Mouse (Mus musculus) embryonic facial prominence, embryonic 10.5 days (tissue): Measurements from ENCODE around the gene Pax4. TPM values are rescaled to one million over a fixed set of nuclear protein-coding genes. Genes with fewer than 3 reads are reported as not detected.

Experiments
- DNase-seq: peaks from one replicate; pipeline ENCODE4 v3.0.0-alpha.2; 2017; ENCODE audit warnings: low spot score
- H3K27ac ChIP-seq: fragments of 300-500 bp; sonication (generic); replicated peaks from 2 replicates; pipeline ENCODE4 v1.5.1; 2016; ENCODE audit warnings: mild to moderate bottlenecking
- H3K27me3 ChIP-seq: fragments of 300-500 bp; sonication (generic); replicated peaks from 2 replicates; pipeline ENCODE4 v1.6.1; 2016; ENCODE audit warnings: low read depth, mild to moderate bottlenecking; ENCODE audit not compliant: poor library complexity, severe bottlenecking
- H3K36me3 ChIP-seq: fragments of 300-500 bp; sonication (generic); replicated peaks from 2 replicates; pipeline ENCODE4 v1.6.1; 2016; ENCODE audit warnings: mild to moderate bottlenecking, moderate library complexity
- H3K4me1 ChIP-seq: fragments of 300-500 bp; sonication (generic); 2 replicates; pipeline ENCODE4 v1.6.1; 2016
- H3K4me3 ChIP-seq: fragments of 300-500 bp; sonication (generic); 2 replicates; pipeline ENCODE4 v1.5.1; 2016; ENCODE audit warnings: mild to moderate bottlenecking, moderate library complexity
- H3K9me3 ChIP-seq: fragments of 300-500 bp; sonication (generic); 2 replicates; pipeline ENCODE4 v1.6.1; 2016; ENCODE audit warnings: mild to moderate bottlenecking
- WGBS: fragments of 180-500 bp; shearing (Covaris S2); methylation state at CpG from one replicate; pipeline ENCODE4 v1.1.7; 2016; 5-methylcytosine and 5-hydroxymethylcytosine counted together
- polyA plus RNA-seq: library from polyadenylated mRNA; unstranded; fragments of >200 nt; fragmentation: Nextera tagmentation; extraction: Ambion mirVana; gene quantifications from 2 replicates; pipeline ENCODE4 v1.2.1, GENCODE M21; 2016

Pax4 gene
- 0.12 TPM in 1 of 2 replicates, not detected in the other for polyA plus RNA-seq

- no peaks in the 10 kb centered on the region for H3K36me3 ChIP-seq
- no peak for DNase-seq
- H3K4me1 ChIP-seq, result peaks cover 12% of the 10 kb centered on the region
- no peak within 1 kb of the TSS for H3K27ac ChIP-seq
- no peak within 1 kb of the TSS for H3K4me3 ChIP-seq
- 71% methylated on average over 2 of the region's 2 CpGs for WGBS
- no peaks in the 10 kb centered on the region for H3K9me3 ChIP-seq
- H3K27me3 ChIP-seq, result peaks cover 46% of the 10 kb centered on the region
Observed at GRCm38 (mm10) chr6:28449253-28449652, at the start of gene Pax4. Pax4 (minus strand) TSS chr6:28449353.

- WGBS, result 83% methylated on average over 5 of the region's 5 CpGs
- H3K27ac ChIP-seq, result no peak overlapping the region
- H3K9me3 ChIP-seq, result no peaks in the 10 kb centered on the region
- no peaks in the 10 kb centered on the region for H3K4me1 ChIP-seq
- no peak for DNase-seq
- no peaks in the 10 kb centered on the region for H3K27me3 ChIP-seq
- H3K4me3 ChIP-seq, result no peak overlapping the region
- H3K36me3 ChIP-seq, result peaks cover 34% of the 10 kb centered on the region
Observed at GRCm38 (mm10) chr6:28497837-28498236, 48.7 kb upstream of the Pax4 start.

- no peak overlapping the region for H3K4me3 ChIP-seq
- DNase-seq, result no peak
- H3K27ac ChIP-seq, result no peak overlapping the region
- H3K36me3 ChIP-seq, result peaks cover 75% of the 10 kb centered on the region
- no peaks in the 10 kb centered on the region; the same call in 1 of the 2 replicates for H3K4me1 ChIP-seq
- H3K27me3 ChIP-seq, result no peaks in the 10 kb centered on the region
- no peaks in the 10 kb centered on the region for H3K9me3 ChIP-seq
Observed at GRCm38 (mm10) chr6:28491198-28491597, 42.0 kb upstream of the Pax4 start.

GRCm38 (mm10) chr6:28490612-28491011 lies 41.5 kb upstream of the Pax4 start:
- H3K4me1 ChIP-seq, result no peaks in the 10 kb centered on the region; the same call in 1 of the 2 replicates
- H3K36me3 ChIP-seq, result peaks cover 73% of the 10 kb centered on the region
- no peak overlapping the region for H3K4me3 ChIP-seq
- 96% methylated on average over 5 of the region's 5 CpGs for WGBS
- H3K27ac ChIP-seq, result no peak overlapping the region
- no peaks in the 10 kb centered on the region for H3K9me3 ChIP-seq
- H3K27me3 ChIP-seq, result no peaks in the 10 kb centered on the region
- DNase-seq, result no peak

GRCm38 (mm10) chr6:28488204-28488851 lies 39.2 kb upstream of the Pax4 start:
- no peak for DNase-seq
- 96% methylated on average over 1 of the region's 1 CpGs for WGBS
- H3K27me3 ChIP-seq, result no peaks in the 10 kb centered on the region
- H3K9me3 ChIP-seq, result no peaks in the 10 kb centered on the region
- H3K4me3 ChIP-seq, result no peak overlapping the region
- H3K4me1 ChIP-seq, result peaks cover 2% of the 10 kb centered on the region; the same call in 1 of the 2 replicates
- peaks cover 65% of the 10 kb centered on the region for H3K36me3 ChIP-seq
- H3K27ac ChIP-seq, result no peak overlapping the region

GRCm38 (mm10) chr6:28486905-28487304 lies 37.8 kb upstream of the Pax4 start:
- peaks cover 61% of the 10 kb centered on the region for H3K36me3 ChIP-seq
- H3K9me3 ChIP-seq, result no peaks in the 10 kb centered on the region
- H3K4me3 ChIP-seq, result no peak overlapping the region
- no peak overlapping the region for H3K27ac ChIP-seq
- H3K4me1 ChIP-seq, result peaks cover 15% of the 10 kb centered on the region
- 91% methylated on average over 7 of the region's 7 CpGs for WGBS
- H3K27me3 ChIP-seq, result no peaks in the 10 kb centered on the region
- no peak for DNase-seq

GRCm38 (mm10) chr6:28486471-28486870 lies 37.3 kb upstream of the Pax4 start:
- Histone ChIP-seq H3K27me3 (no peaks in the 10 kb centered on the region), H3K9me3 (no peaks in the 10 kb centered on the region), H3K4me1 (peaks cover 19% of the 10 kb centered on the region), H3K4me3 (no peak overlapping the region), H3K27ac (no peak overlapping the region), H3K36me3 (peaks cover 61% of the 10 kb centered on the region)
- 72% methylated on average over 2 of the region's 2 CpGs for WGBS
- DNase-seq, result no peak

GRCm38 (mm10) chr6:28486008-28486407 lies 36.9 kb upstream of the Pax4 start:
- Histone ChIP-seq H3K4me3 (no peak overlapping the region), H3K27ac (no peak overlapping the region), H3K4me1 (peaks cover 24% of the 10 kb centered on the region), H3K9me3 (no peaks in the 10 kb centered on the region), H3K36me3 (peaks cover 57% of the 10 kb centered on the region), H3K27me3 (no peaks in the 10 kb centered on the region)
- WGBS, result 93% methylated on average over 2 of the region's 2 CpGs
- DNase-seq, result no peak

GRCm38 (mm10) chr6:28482711-28483315 lies 33.7 kb upstream of the Pax4 start:
- Histone ChIP-seq H3K27me3 (no peaks in the 10 kb centered on the region), H3K27ac (no peak overlapping the region), H3K9me3 (no peaks in the 10 kb centered on the region), H3K36me3 (peaks cover 32% of the 10 kb centered on the region), H3K4me3 (no peak overlapping the region), H3K4me1 (peaks cover 31% of the 10 kb centered on the region)
- no peak for DNase-seq
- 82% methylated on average over 4 of the region's 4 CpGs for WGBS

GRCm38 (mm10) chr6:28480752-28481492 lies 31.8 kb upstream of the Pax4 start:
- WGBS, result 6% methylated on average over 21 of the region's 21 CpGs
- H3K27ac ChIP-seq, result peak overlapping the region; percentile 86

GRCm38 (mm10) chr6:28479865-28480751 lies 31.0 kb upstream of the Pax4 start:
- Histone ChIP-seq H3K27me3 (no peaks in the 10 kb centered on the region), H3K4me1 (peaks cover 31% of the 10 kb centered on the region), H3K27ac (peak overlapping the region; percentile 86), H3K4me3 (peak overlapping the region; percentile 96), H3K36me3 (peaks cover 20% of the 10 kb centered on the region), H3K9me3 (no peaks in the 10 kb centered on the region)
- under 1% methylated on average over 68 of the region's 68 CpGs for WGBS
- peak; percentile 98 for DNase-seq

More at GRCm38 (mm10) chr6:28480752-28481492, 31.8 kb upstream of the Pax4 start:
- no peaks in the 10 kb centered on the region for H3K27me3 ChIP-seq
- peaks cover 28% of the 10 kb centered on the region for H3K36me3 ChIP-seq
- DNase-seq, result no peak
- no peaks in the 10 kb centered on the region for H3K9me3 ChIP-seq
- peaks cover 31% of the 10 kb centered on the region for H3K4me1 ChIP-seq
- peak overlapping the region; percentile 96 for H3K4me3 ChIP-seq

GRCm38 (mm10) chr6:28474839-28475238 lies 25.7 kb upstream of the Pax4 start, which contains the start of gene Snd1:
Snd1 (plus strand) TSS chr6:28475139.
- H3K27me3 ChIP-seq, result no peaks in the 10 kb centered on the region
- H3K36me3 ChIP-seq, result no peaks in the 10 kb centered on the region
- H3K4me3 ChIP-seq, result no peak within 1 kb of the TSS
- WGBS, result 86% methylated on average over 5 of the region's 5 CpGs
- no peak for DNase-seq
- H3K4me1 ChIP-seq, result peaks cover 6% of the 10 kb centered on the region; the same call in 1 of the 2 replicates
- no peaks in the 10 kb centered on the region for H3K9me3 ChIP-seq
- H3K27ac ChIP-seq, result no peak within 1 kb of the TSS
